Mouse (Mus musculus): ENCODE measurements at regions not wholly inside any gene's neighbourhood (a gene's known extent, or its start where the extent isn't known, plus 50 kb on each side); places are given as distances from the start of the nearest gene placed in this dataset.

- DNase-seq (ENCODE audit: extremely low spot score, low spot score): no peak
These were observed 50.3 kb upstream of the Tle3 start for GRCm38 (mm10) chr9:61321825-61322224.

GRCm38 (mm10) chr9:61322333-61322732 is 49.8 kb upstream of the Tle3 start:
- no peak for DNase-seq (ENCODE audit: extremely low spot score, low spot score)

Measured in neural tube, embryonic 10.5 days (tissue).